Mouse (Mus musculus) liver, postnatal 0 days (tissue): ENCODE results near the gene Hemk1.

Experiments
- CTCF ChIP-seq: sonication (generic); IDR thresholded peaks from 2 replicates; pipeline ENCODE4 v1.5.1; 2016; ENCODE audit warnings: antibody characterized with exemption, low read depth
- EP300 ChIP-seq: IDR thresholded peaks from 2 replicates; pipeline ENCODE4 v1.6.1; 2016; ENCODE audit warnings: antibody characterized with exemption, low read depth, mild to moderate bottlenecking

- TF ChIP-seq EP300 (no peak), CTCF (no peak)
Measured at GRCm38 (mm10) chr9:107334356-107334755, 3.8 kb downstream of the Hemk1 start.
